Mouse (Mus musculus) 3134 (cell line): Measurements from ENCODE around the gene Coq3.

Experiments
- DNase-seq: peaks from one replicate; pipeline ENCODE4 v3.0.0-alpha.2; 2011; ENCODE audit warnings: low spot score; ENCODE audit not compliant: insufficient read length; ENCODE audit errors: extremely low read depth

Coq3 gene

DNA sequence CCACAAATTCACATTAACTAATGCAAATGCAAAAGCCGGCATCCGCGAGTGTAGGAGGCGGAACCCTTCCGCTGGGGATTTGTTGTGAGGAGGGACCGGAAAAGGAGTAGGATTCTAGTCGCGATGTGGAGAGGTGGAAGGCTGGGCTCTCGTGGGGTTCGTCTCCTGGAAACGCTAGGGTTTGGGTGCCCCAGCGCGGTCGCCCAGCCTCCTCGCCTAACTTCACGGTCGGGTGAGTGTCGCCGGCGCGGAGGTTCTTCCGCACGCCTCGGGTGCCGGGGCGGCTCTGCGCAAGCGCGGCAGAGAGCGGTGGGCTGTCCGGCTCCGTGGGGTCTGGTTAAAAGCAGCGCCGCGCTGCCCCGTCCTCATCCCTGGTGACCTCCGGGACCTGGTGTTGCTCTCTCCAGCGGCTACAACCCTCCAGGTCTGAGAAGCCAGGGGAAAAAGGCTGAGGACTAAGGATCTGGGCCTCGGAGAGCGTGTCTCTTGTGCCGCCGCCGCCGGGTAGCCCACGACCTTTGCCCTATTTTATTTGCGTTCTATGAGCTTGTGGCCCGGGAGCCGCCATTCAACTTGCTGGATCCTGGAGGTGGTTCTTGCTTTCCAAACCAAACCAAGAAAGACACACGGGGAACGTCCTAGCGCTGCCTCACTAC is at the start of gene Coq3:
TSS of gene Coq3 (plus strand) at position 109 of the 656 bp plus-strand sequence.
- DNase-seq, result peak; percentile 86

GRCm38 (mm10) chr4:21832844-21833243 is 46.6 kb upstream of the Coq3 start:
- DNase-seq, result no peak

DNA sequence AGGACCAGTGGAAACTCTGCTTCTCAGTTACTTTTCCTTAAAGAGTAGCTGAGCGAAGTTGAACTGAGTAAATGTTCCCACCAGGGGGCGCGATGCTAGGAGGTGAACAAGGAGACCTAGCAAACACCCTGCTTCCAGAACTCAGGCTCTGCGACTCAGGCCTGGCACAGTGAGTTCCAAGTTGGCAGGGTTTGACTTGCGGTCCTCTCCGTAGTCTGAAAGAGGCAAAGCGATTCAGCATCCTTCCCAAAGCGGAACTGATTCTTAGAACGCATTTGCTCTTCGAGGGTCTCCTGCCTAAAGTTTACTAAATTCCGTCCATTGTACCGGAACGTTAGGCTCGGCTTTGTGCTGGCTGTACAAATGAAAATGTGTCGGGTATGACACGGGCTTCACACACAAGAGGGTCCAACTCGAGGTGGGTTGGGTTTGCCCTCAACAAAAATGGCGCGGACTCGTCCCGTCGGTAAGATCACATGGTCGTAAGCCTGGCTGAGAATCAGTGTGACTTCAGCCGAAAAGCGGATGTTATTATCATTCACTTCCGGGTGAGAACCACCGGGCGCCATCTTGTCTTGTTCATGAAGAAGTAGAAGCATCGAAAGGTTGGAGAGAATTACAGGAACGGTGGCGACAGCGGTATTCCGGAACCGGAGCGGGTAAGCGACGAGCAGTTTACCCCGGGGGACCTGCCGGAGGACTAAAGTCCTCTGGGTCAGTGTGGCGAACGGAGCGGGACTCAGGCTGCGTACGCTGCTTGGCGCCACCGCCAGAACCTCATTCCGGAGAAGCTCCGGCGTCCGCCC is 31.8 kb upstream of the Coq3 start, which contains the start of gene Pnisr:
TSS of gene Pnisr (plus strand) at position 103 of the 806 bp plus-strand sequence.
- peak; percentile 95 for DNase-seq

DNA sequence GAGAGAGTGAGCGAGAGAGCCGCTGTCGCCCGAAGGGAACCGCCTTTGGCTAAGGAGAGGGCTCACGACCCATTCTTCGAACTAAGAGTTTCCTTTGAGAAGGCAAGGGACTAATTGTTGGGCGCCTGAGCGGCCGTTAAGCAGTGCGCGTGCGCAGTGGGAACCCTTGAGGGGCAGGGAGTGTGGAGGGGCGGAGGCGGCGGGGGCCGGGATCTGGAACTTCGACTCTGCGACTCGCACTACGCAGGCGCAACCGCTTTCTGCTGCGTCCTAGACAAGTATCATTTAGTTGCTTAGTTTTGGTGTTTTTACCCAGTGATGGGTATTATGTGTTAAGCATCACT is 31.2 kb upstream of the Coq3 start:
- DNase-seq, result no peak

- DNase-seq, result no peak
Observed at GRCm38 (mm10) chr4:21857481-21857880, 22.0 kb upstream of the Coq3 start.

GRCm38 (mm10) chr4:21865226-21865625 is 14.2 kb upstream of the Coq3 start:
- DNase-seq, result no peak

DNA sequence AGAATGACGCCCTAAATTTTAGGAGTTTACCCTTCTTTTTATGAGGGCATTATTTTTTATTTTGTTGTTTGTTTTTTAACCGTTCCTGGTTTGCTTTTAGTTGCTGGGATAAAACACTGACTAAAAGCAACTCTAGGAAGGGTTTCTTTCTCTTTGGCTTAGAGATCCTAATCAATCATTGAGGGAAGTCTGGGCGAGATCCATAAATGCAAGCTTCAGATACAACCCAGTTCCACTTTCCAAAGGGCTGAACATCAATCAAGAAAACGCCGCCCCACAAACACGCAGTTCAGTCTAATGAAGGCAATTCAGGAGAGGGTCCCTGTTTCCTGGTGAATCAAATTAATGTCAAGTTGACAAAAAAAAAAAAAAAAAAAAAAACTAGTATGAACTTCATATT is 697 bp upstream of the Coq3 start:
- DNase-seq, result no peak

DNA sequence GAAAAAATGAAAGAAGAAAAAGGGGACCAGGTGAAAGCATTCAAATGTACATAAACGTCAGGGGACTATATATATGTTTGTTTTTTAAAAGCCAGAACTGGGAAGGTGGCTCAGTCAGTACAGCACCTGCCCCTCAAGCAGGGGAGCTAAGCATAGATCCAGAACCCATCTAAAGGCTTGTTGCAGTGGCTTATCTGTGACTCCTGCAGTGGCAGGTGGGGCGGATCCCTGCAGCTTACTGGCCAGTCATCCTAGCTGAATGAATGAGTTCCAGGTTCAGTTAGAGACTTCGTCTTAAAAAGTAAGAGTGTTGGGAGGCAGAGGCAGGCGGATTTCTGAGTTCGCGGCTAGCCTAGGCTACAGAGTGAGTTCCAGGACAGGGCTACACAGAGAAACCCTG is 3.3 kb downstream of the Coq3 start:
- no peak for DNase-seq

GRCm38 (mm10) chr4:21885831-21886230 is 6.4 kb downstream of the Coq3 start:
- DNase-seq, result no peak

GRCm38 (mm10) chr4:21930971-21931771 is 51.7 kb downstream of the Coq3 start, which contains the start of gene Faxc:
Gene Faxc (plus strand): TSS chr4:21931329.
- peak; percentile 79 for DNase-seq

- no peak for DNase-seq
Observed at GRCm38 (mm10) chr4:21931772-21932630, 52.5 kb downstream of the Coq3 start.

DNA sequence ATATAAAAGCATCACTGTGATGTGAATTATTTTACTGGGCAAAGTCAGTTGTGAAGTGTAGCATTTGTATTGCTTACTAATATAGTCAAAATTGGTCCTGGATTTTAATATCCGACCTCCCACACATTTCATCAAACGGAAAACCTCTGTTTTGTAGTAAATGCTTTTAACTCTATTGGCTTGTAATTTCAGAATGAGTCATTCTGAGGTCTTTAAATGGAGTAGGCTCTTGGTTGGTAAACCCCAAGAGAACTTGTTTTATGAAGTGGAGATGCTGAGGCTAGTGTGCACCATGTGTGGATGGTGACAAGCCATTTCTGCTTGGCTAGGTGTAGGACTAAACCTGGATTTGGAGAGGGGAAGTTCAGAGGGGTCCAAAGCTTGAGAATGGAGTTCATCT is 55.9 kb downstream of the Coq3 start:
- no peak for DNase-seq

DNA sequence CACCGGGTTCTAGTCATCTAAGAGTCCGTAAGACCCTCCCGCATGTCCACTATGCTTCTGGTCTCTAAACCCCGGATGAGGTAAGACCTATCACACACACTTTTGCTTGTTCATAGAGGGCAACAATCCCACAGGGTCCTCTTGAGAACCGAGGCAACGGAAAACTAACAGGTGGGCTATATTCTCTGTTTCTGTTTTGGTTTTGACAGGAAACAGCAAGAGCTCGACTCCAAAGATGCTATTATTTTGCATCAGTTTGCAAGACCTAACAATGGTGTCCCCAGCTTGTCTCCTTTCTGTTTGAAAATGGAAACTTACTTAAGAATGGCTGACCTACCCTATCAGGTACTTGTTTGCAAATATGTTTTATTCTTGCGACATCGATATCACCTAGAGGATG is 57.0 kb downstream of the Coq3 start:
- DNase-seq, result no peak

DNA sequence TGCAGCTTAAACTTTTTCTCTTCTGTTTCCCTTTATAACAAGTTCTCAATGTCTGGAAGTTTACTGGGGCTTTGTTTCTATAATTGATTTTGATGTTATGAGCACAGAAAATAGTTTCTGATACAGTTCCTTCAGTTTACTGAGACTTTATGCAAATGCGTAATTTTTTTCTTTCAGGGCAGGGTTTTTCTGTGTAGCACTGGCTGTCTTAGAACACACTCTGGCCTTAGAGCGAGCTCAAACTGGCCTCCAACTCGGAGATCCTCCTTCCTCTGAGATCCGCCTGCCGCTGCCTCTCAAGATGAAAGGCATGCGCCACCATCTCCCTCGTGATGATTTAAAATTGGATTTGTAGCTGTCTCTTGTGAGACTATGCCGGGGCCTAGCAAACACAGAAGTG is 58.4 kb downstream of the Coq3 start:
- no peak for DNase-seq

DNA sequence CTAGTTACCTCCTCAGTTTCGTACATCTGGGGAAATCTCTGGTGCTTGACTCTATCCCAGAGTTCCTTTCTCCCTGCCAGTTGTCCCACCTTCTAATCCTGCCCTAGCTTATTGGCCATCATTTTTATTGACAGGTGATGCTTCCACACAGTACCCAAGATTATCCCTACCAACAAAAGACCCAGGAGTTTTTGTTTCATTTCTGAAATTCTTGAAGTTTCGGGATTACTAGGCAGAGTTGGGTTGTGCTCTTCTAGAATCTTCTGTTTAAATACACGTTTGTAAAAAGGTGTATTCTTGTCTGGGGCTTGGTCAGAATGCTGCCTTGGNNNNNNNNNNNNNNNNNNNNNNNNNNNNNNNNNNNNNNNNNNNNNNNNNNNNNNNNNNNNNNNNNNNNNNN is 65.2 kb downstream of the Coq3 start:
- DNase-seq, result no peak

GRCm38 (mm10) chr4:21951444-21951843 is 72.0 kb downstream of the Coq3 start:
- no peak for DNase-seq

GRCm38 (mm10) chr4:21952255-21952654 is 72.8 kb downstream of the Coq3 start:
- no peak for DNase-seq

GRCm38 (mm10) chr4:21957570-21958321 is 78.3 kb downstream of the Coq3 start:
- DNase-seq, result peak; percentile 50
